Mouse (Mus musculus) midbrain, embryonic 14.5 days (tissue): ENCODE results near the gene Clpx. TPM values are rescaled to one million over a fixed set of nuclear protein-coding genes. Genes with fewer than 3 reads are reported as not detected.
A peak's percentile ranks its signal among the peaks of the same experiment; 100 is the strongest.

ENCODE experiments used
- ATAC-seq: fragments of 200-750 bp; cut with Nextera tagmentation; 2 replicates; pipeline ENCODE4 v1.8.0; 2017; ENCODE audit warnings: moderate number of reproducible peaks, moderate library complexity; ENCODE audit not compliant: low FRiP score, low TSS enrichment
- DNase-seq: peaks from one replicate; pipeline ENCODE4 v3.0.0-alpha.2; 2015
- H3K27ac ChIP-seq: fragments of 300-500 bp; sonication (generic); replicated peaks from 2 replicates; pipeline ENCODE4 v1.5.1; 2014; ENCODE audit warnings: mild to moderate bottlenecking, low read depth, low read length, moderate library complexity
- H3K27me3 ChIP-seq: fragments of 300-500 bp; sonication (generic); 2 replicates; pipeline ENCODE4 v1.6.1; 2014; ENCODE audit warnings: low read length, control low read depth, mixed read lengths; ENCODE audit not compliant: control insufficient read depth, insufficient read depth
- H3K36me3 ChIP-seq: fragments of 300-500 bp; sonication (generic); 2 replicates; pipeline ENCODE4 v1.6.1; 2014; ENCODE audit warnings: low read length, control low read depth; ENCODE audit not compliant: control insufficient read depth, insufficient read depth
- H3K4me1 ChIP-seq: fragments of 300-500 bp; sonication (generic); 2 replicates; pipeline ENCODE4 v1.6.1; 2014; ENCODE audit warnings: mild to moderate bottlenecking, antibody characterized with exemption, low read length, control low read depth; ENCODE audit not compliant: control insufficient read depth, insufficient read depth
- H3K4me2 ChIP-seq: fragments of 300-500 bp; sonication (generic); 2 replicates; pipeline ENCODE4 v1.6.1; 2014; ENCODE audit warnings: mild to moderate bottlenecking, low read length, moderate library complexity
- H3K4me3 ChIP-seq: fragments of 300-500 bp; sonication (generic); replicated peaks from 2 replicates; pipeline ENCODE4 v1.5.1; 2014; ENCODE audit warnings: low read depth, low read length
- H3K9ac ChIP-seq: fragments of 300-500 bp; sonication (generic); replicated peaks from 2 replicates; pipeline ENCODE4 v1.6.1; 2014; ENCODE audit warnings: mild to moderate bottlenecking, low read length, moderate library complexity
- H3K9me3 ChIP-seq: fragments of 300-500 bp; sonication (generic); 2 replicates; pipeline ENCODE4 v1.6.1; 2016; ENCODE audit warnings: low read length, control low read depth, mixed read lengths; ENCODE audit not compliant: control insufficient read depth
- WGBS: fragments of 180-500 bp; shearing (Covaris S2); extraction: QIAGEN DNeasy Blood & Tissue Kit; methylation state at CpG from one replicate; pipeline ENCODE4 v1.1.7; 2014; 5-methylcytosine and 5-hydroxymethylcytosine counted together
- polyA plus RNA-seq: library from polyadenylated mRNA; unstranded; fragments of >200 nt; fragmentation: Nextera tagmentation; extraction: Ambion mirVana; gene quantifications from 2 replicates; pipeline ENCODE4 v1.2.1, GENCODE M21; 2014

Clpx gene
- polyA plus RNA-seq, 1 experiment from 2014 or later = 45.6 TPM

DNA sequence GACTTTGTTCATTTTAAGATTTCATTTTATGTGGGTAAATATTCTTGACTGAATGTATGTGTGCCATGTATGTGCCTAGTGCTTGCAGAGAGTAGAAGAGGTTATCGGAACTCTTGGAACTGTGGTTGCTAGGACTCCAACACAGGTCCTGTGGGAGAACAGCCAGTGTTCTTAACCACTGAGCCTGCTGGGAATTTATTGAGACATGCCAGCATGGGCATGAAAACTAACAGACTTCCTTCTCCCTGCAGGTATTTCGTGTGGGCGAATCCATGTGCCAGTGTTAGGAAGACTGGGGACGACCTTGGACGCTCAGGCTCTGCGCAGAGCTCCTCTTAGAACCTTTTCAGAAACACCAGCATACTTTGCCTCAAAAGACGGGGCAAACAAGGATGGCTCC, 5.6 kb downstream of the Clpx start:
- DNase-seq (no peak), ATAC-seq (no peak)
- H3K4me3 ChIP-seq = no peak overlapping the region
- H3K4me1 ChIP-seq = peaks cover 8% of the 10 kb centered on the region
- WGBS = 95% methylated on average over 7 of the region's 7 CpGs
- no peak overlapping the region for H3K27ac ChIP-seq
- H3K4me2 ChIP-seq = no peak overlapping the region
- no peaks in the 10 kb centered on the region for H3K27me3 ChIP-seq
- peaks cover 60% of the 10 kb centered on the region for H3K36me3 ChIP-seq
- no peak overlapping the region for H3K9ac ChIP-seq
- H3K9me3 ChIP-seq = no peaks in the 10 kb centered on the region

DNA sequence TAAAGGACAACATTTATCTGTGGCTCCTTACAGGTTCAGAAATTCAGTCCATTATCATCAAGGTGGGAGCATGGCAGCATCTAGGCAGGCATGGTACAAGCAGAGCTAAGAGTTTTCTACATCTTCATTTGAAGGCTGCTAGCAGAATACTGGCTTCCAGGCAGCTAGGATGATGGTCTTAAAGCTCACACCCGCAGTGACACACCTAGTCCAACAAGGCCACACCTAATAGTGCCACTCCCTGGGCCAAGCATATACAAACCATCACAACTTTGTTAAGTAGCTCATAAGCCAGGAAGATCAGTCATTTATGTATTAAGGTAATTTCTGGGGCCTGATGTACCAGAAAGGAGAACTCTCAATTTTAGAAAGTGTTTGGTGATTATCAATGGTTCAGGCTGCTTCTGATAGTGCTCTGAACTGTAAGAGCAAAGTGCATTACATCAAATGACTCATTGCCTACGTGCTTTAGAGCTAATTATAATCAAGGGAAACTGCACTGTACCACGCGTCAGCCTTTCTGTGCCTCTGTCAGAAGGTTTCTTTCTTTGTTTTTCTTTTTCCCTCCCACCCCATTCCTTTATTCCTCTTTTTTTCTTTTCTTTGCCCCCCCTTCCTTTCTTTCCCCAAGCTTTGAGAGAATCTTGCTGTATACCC, 8.4 kb downstream of the Clpx start:
- H3K9ac ChIP-seq = no peak overlapping the region
- H3K4me2 ChIP-seq = no peak overlapping the region
- H3K4me1 ChIP-seq = no peaks in the 10 kb centered on the region
- DNase-seq = no peak
- 95% methylated on average over 4 of the region's 4 CpGs for WGBS
- no peak overlapping the region for H3K4me3 ChIP-seq
- no peak for ATAC-seq
- H3K27ac ChIP-seq = no peak overlapping the region
- H3K27me3 ChIP-seq = no peaks in the 10 kb centered on the region
- H3K9me3 ChIP-seq = no peaks in the 10 kb centered on the region
- peaks cover 67% of the 10 kb centered on the region for H3K36me3 ChIP-seq

DNA sequence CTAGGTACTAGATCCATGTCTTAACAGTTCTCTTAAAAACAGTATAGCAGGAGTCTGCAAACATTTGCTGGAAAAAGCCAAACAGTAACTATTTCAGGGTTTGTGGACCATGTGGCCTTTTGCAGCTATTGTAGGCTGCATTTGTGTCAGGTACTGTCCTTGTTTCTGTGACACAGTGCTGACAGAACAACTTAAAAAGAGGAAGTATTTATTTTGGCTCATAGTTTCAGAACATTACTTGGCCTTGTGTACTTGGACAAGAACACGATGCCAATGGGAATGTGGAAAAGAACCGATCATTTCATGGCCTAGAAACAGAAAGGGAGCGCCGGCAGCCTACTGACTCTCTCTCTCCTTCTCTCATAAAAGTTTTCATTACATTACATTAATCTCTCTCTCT, 9.5 kb downstream of the Clpx start:
- no peak overlapping the region for H3K4me2 ChIP-seq
- no peak overlapping the region for H3K9ac ChIP-seq
- 97% methylated on average over 4 of the region's 4 CpGs for WGBS
- no peaks in the 10 kb centered on the region for H3K27me3 ChIP-seq
- no peaks in the 10 kb centered on the region for H3K4me1 ChIP-seq
- peaks cover 69% of the 10 kb centered on the region for H3K36me3 ChIP-seq
- H3K27ac ChIP-seq = no peak overlapping the region
- DNase-seq = no peak
- H3K9me3 ChIP-seq = no peaks in the 10 kb centered on the region
- H3K4me3 ChIP-seq = no peak overlapping the region
- no peak for ATAC-seq

DNA sequence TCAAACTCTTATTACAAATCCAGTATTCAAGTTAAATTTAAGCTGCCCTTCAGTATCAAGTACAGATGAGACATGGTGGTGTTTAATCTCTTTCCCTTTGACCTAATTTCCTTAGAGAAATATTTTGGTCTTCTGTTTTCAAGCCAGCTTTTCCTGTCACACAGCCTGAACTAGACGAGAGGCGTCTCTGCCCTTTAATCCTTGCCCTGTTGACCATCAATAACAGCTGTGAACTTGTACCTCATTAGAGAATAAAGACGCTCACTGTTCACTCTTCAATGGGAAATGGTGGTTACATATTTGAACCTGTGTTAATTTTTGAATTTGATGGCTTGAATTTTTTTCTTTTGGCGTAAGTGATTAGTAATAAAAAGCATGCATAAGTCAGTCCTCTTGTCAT, 10.2 kb downstream of the Clpx start:
- H3K9me3 ChIP-seq = no peaks in the 10 kb centered on the region
- no peak for ATAC-seq
- H3K27ac ChIP-seq = no peak overlapping the region
- H3K4me1 ChIP-seq = no peaks in the 10 kb centered on the region
- no peak overlapping the region for H3K4me3 ChIP-seq
- no peak overlapping the region for H3K9ac ChIP-seq
- H3K36me3 ChIP-seq = peaks cover 75% of the 10 kb centered on the region
- 91% methylated on average over 4 of the region's 4 CpGs for WGBS
- DNase-seq = no peak
- no peak overlapping the region for H3K4me2 ChIP-seq
- no peaks in the 10 kb centered on the region for H3K27me3 ChIP-seq

DNA sequence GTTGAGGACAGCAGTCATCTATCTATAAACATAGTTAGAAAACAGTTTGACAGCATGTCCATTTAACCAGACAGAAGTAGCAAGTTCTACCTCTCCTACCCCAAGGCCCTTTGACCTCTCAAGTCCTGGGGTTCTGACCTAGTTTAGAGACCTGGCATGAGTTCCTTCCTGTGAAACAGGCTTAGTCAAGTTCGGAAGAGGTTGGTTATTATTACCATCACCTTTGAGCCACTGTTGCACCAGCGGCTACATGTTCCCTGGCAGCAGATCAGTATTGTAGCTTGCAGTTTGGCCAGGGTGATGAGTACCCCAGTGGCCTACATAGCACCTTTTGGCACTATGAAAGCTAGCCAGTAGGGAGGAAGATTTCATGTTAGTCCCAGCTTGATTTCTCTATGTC, 12.6 kb downstream of the Clpx start:
- WGBS = 98% methylated on average over 2 of the region's 2 CpGs
- H3K36me3 ChIP-seq = peaks cover 68% of the 10 kb centered on the region
- H3K9me3 ChIP-seq = no peaks in the 10 kb centered on the region
- no peaks in the 10 kb centered on the region for H3K4me1 ChIP-seq
- no peaks in the 10 kb centered on the region for H3K27me3 ChIP-seq
- H3K4me3 ChIP-seq = no peak overlapping the region
- H3K27ac ChIP-seq = no peak overlapping the region
- no peak for ATAC-seq
- no peak overlapping the region for H3K9ac ChIP-seq
- DNase-seq = no peak
- H3K4me2 ChIP-seq = no peak overlapping the region

DNA sequence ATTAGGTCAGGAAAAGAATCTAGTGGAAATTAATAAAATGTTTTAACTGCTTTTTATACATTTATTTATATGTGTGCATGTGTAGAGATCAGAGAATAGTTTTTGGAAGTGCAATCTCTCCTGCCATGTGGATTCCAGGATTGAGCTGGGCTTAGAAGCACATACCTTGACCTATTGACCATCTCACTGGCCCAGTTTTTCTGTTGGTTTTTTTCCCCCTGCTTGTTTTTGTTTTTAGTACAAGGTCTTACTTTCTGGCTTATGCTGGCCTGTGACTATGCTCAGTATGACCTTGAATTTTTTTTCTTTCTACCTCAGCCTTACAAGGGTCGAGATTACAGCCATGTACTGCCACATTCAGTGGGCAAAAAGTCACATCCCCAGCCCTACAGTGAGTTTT, 14.0 kb downstream of the Clpx start:
- Histone ChIP-seq H3K4me2 (no peak overlapping the region), H3K4me3 (no peak overlapping the region), H3K27ac (no peak overlapping the region), H3K36me3 (peaks cover 67% of the 10 kb centered on the region), H3K9ac (no peak overlapping the region), H3K27me3 (no peaks in the 10 kb centered on the region), H3K4me1 (no peaks in the 10 kb centered on the region), H3K9me3 (no peaks in the 10 kb centered on the region)
- DNase-seq = no peak
- ATAC-seq = no peak
- WGBS = 78% methylated on average over 1 of the region's 1 CpGs

DNA sequence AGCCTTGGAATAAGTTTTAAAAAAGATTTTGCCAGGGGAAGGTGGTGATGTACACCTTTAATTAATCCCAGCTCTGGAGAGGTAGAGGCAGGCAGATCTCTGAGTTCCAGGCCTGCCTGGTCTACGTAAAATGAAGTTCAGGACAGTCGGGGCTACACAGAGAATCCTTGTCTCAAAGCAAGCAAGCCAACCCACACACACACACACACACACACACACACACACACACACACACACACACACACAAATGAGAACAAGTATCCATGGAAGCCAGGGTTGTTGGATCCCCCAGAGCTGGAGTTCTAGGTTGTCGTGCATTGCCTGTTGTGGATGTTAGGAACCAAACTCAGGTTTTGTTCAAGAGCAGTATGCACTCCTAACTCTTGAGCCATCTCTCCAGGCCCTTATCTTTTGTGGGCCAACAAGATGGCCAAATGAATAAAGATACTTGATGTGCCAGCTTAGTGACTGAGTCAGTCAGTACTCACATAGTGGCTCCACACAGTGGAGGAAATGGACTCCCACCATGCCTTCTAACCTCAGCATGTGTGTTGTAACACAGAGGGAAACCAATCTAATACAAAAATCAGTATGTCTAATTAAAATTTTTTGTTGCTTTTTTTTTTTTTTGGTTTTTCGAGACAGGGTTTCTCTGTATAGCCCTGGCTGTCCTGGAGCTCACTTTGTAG, 18.8 kb downstream of the Clpx start:
- Histone ChIP-seq H3K36me3 (peaks cover 72% of the 10 kb centered on the region), H3K27me3 (no peaks in the 10 kb centered on the region), H3K4me3 (no peak overlapping the region), H3K9ac (no peak overlapping the region), H3K9me3 (no peaks in the 10 kb centered on the region), H3K4me1 (no peaks in the 10 kb centered on the region), H3K4me2 (no peak overlapping the region), H3K27ac (no peak overlapping the region)
- WGBS = 95% methylated on average over 4 of the region's 4 CpGs
- ATAC-seq = no peak
- DNase-seq = peak; percentile 3

DNA sequence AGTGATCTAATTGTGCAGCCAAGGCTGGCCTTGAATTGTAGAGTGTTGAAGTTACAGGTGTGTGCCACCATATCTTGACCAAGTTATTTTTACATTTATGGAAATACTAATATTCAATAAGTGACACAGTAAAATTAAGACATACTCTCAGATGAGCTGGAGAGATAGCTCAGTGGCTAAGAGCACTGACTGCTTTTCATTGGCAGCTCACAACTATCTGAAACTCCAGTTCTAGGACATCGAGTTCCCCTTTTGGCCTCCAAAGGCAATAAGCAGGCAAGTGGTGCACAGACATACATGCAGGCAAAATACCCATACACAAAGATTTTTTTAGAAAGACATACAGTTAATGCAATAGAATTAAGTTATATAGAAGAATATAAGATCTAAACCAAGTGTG, 19.8 kb downstream of the Clpx start:
- H3K9me3 ChIP-seq = no peaks in the 10 kb centered on the region
- H3K4me2 ChIP-seq = no peak overlapping the region
- H3K4me1 ChIP-seq = no peaks in the 10 kb centered on the region
- H3K4me3 ChIP-seq = no peak overlapping the region
- no peak overlapping the region for H3K27ac ChIP-seq
- DNase-seq (no peak), ATAC-seq (no peak)
- no peaks in the 10 kb centered on the region for H3K27me3 ChIP-seq
- 96% methylated on average over 1 of the region's 1 CpGs for WGBS
- peaks cover 71% of the 10 kb centered on the region for H3K36me3 ChIP-seq
- no peak overlapping the region for H3K9ac ChIP-seq

DNA sequence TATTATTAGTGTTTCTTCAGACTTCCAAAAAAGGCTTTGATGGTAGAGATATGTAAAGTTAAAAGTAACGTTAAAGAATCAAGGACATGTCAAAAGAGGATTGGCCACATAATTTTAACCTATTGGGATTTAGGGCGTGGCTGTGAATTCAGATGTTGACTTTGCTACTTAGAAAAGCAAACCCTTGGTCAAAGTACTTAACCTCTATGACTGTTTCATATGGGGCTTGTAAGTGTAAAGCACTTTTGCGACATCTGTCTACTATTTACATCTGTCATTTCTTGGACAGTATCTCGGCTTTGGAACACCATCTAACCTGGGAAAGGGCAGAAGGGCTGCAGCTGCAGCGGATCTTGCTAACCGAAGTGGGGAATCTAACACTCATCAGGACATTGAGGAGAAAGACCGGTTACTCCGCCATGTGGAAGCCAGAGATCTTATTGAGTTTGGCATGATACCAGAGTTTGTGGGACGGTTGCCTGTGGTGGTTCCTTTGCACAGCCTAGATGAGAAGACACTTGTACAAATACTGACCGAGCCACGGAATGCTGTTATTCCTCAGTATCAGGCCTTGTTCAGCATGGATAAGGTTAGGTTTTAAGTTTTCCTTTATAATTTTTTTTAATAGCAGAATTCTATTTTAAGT, 28.3 kb downstream of the Clpx start:
- Histone ChIP-seq H3K27me3 (no peaks in the 10 kb centered on the region), H3K36me3 (peaks cover 82% of the 10 kb centered on the region), H3K9me3 (no peaks in the 10 kb centered on the region), H3K9ac (no peak overlapping the region), H3K4me2 (no peak overlapping the region), H3K4me3 (no peak overlapping the region), H3K27ac (no peak overlapping the region), H3K4me1 (no peaks in the 10 kb centered on the region)
- 94% methylated on average over 11 of the region's 11 CpGs for WGBS
- ATAC-seq = no peak
- DNase-seq = no peak
